Mouse (Mus musculus) bone marrow, adult 2 months (tissue): ENCODE data around the gene Dao. TPM values are rescaled to one million over a fixed set of nuclear protein-coding genes. Genes with fewer than 3 reads are reported as not detected.

ENCODE experiments used
- H3K27ac ChIP-seq: fragments of 200-500 bp; 2 replicates; pipeline ENCODE4 v1.5.1; 2012; ENCODE audit warnings: low read depth, mild to moderate bottlenecking, control low read depth, inconsistent platforms, low read length; ENCODE audit not compliant: control insufficient read depth, poor library complexity, insufficient read depth
- H3K4me1 ChIP-seq: fragments of 200-500 bp; 2 replicates; pipeline ENCODE4 v1.6.1; 2011; ENCODE audit warnings: low read length; ENCODE audit not compliant: control insufficient read depth, insufficient read depth
- H3K4me3 ChIP-seq: fragments of 200-500 bp; replicated peaks from 2 replicates; pipeline ENCODE3; 2011; ENCODE audit warnings: mild to moderate bottlenecking, low read depth, low read length, control low read depth; ENCODE audit not compliant: control insufficient read depth
- CTCF ChIP-seq: fragments of 200-500 bp; IDR thresholded peaks from 2 replicates; pipeline ENCODE4 v1.5.1; 2011; ENCODE audit warnings: low read length, control low read depth; ENCODE audit not compliant: control insufficient read depth, insufficient read depth
- POLR2A ChIP-seq: fragments of 200-500 bp; IDR thresholded peaks from 2 replicates; pipeline ENCODE4 v1.6.1; 2011; ENCODE audit warnings: low read depth, mild to moderate bottlenecking, control low read depth, low read length, borderline replicate concordance; ENCODE audit not compliant: control insufficient read depth
- WGBS: fragments of 180-500 bp; shearing (Covaris S2); methylation state at CpG from one replicate; pipeline ENCODE4 v1.1.7; 2018; 5-methylcytosine and 5-hydroxymethylcytosine counted together
- polyA plus RNA-seq: library from polyadenylated mRNA; stranded (reverse); fragments of >200 nt; gene quantifications from 2 replicates; pipeline ENCODE4 v1.2.4, GENCODE M21; 2011; ENCODE audit warnings: low replicate concordance; ENCODE audit not compliant: missing spikeins, insufficient read depth, insufficient read length

The Dao gene
- polyA plus RNA-seq, 1 experiment = 1.6 TPM

DNA sequence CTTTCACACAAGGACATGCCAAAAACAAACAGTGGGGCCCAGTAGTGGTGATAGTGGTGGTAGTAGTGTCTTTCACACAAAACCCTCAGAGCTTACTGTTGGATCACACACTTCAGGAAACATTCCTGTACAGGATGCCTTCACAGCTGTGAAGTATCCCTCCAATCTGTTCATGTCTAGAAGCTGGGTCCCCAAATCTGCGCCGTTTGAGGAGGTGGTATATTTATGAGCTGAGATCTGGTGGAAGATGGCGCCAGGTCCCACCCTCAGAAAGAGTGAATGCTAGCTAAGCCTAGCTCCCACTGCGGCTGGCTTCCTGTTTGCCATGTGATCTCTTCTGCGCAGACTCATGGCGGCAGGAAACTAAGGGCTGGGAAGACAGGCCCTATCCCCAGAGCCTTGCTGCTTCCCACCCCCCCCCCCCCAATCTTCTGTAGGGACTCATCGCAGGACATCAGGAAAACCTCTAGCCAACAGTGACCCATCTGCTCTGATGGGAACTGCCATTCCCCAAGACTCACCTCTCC is 37.8 kb upstream of the Dao start:
- WGBS = 93% methylated on average over 7 of the region's 7 CpGs
- TF ChIP-seq CTCF (no peak), POLR2A (no peak)
- Histone ChIP-seq H3K4me3 (no peak overlapping the region), H3K27ac (no peak overlapping the region), H3K4me1 (no peaks in the 10 kb centered on the region)

- WGBS = 85% methylated on average over 13 of the region's 13 CpGs
- TF ChIP-seq POLR2A (no peak), CTCF (no peak)
- no peak overlapping the region for H3K27ac ChIP-seq
- H3K4me3 ChIP-seq = no peak overlapping the region
- H3K4me1 ChIP-seq = no peaks in the 10 kb centered on the region
Observed at GRCm38 (mm10) chr5:113966452-113967150, 36.9 kb upstream of the Dao start.

- no peaks in the 10 kb centered on the region for H3K4me1 ChIP-seq
- 92% methylated on average over 11 of the region's 11 CpGs for WGBS
- TF ChIP-seq POLR2A (no peak), CTCF (no peak)
- H3K4me3 ChIP-seq = no peak overlapping the region
- no peak overlapping the region for H3K27ac ChIP-seq
Observed at GRCm38 (mm10) chr5:113968371-113968770, 35.1 kb upstream of the Dao start.

DNA sequence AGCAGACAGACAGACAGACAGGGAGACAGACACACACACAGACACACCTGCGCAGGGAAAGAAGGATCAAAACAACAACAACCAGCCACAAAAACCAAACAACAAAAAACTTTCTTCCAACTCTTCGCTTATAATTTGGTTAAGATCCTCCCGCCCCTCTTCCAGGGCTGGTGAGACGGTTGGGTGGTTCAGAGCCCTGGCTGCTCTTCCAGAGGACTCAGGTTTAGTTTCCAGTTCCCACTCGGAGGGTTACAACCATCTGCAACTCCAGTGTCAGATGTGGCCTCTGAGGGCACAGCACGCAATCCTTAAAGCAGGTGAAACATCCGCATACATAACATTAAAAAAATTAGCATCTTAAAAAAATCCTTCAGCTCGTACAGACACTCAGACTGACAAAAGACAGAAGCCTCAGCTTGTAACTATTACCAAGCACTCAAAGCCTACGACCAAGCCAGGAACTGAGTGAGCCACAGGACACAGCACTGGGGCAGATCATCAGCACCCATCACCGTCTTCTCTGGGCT is 32.0 kb upstream of the Dao start:
- 89% methylated on average over 10 of the region's 10 CpGs for WGBS
- TF ChIP-seq POLR2A (no peak), CTCF (no peak)
- H3K27ac ChIP-seq = no peak overlapping the region
- H3K4me1 ChIP-seq = peaks cover 5% of the 10 kb centered on the region
- no peak overlapping the region for H3K4me3 ChIP-seq

DNA sequence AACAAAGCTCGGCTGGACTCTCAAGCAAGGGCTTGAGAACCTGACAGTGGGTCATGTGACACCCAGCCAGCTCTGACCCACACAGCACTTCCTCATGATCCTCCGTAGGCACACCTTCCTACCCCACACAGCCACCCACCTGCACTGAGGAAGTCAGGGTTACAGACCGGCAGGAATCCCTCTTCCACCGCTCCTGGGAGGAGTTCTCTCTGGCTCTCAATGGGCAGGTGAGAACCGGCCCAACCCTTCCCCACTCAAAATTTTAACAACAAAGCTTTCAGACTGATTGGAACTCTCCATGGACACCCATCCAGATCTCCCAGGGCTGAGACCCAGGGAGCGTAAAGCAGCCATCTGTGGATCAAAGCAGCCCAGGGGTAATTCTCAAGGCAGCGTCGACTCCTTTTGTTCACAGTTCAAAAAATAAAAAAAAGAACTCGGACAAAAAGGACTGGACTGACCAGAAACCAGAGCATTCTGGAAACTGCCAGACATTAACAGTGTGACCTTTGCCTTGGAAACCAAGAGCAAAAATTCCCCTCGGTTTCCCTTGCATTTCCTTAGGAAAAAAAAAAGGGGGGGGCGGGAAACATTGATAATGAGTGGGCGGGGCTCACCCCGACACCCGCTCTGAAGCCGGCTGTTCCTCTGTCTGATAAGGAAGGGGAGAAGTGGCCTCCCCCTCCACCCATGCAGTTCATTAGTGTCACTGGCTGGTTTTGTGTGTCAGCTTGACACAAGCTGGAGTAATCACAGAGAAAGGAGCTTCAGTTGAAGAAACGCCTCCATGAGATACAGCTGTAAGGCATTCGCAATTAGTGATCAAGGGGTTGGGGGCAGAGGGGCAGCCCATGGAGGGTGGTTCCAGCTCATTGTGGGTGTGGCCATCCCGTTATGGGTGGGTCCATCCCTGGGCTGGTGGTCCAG is 30.7 kb upstream of the Dao start:
- peak overlapping the region; percentile 25 for H3K4me3 ChIP-seq

GRCm38 (mm10) chr5:113973790-113974189 is 29.7 kb upstream of the Dao start:
- peak overlapping the region; percentile 38 for H3K4me3 ChIP-seq
- WGBS = 68% methylated on average over 8 of the region's 8 CpGs
- H3K27ac ChIP-seq = peak overlapping the region; percentile 43
- peaks cover 5% of the 10 kb centered on the region for H3K4me1 ChIP-seq
- TF ChIP-seq POLR2A = no peak
- no peak for TF ChIP-seq CTCF

More for the DNA sequence above, 30.7 kb upstream of the Dao start:
- TF ChIP-seq CTCF (no peak), POLR2A (0 out of 2 replicates have a peak, but pooled peaks have one; percentile 17)
- Histone ChIP-seq H3K27ac (peak overlapping the region; percentile 72), H3K4me1 (peaks cover 5% of the 10 kb centered on the region)
- WGBS = 57% methylated on average over 18 of the region's 18 CpGs

DNA sequence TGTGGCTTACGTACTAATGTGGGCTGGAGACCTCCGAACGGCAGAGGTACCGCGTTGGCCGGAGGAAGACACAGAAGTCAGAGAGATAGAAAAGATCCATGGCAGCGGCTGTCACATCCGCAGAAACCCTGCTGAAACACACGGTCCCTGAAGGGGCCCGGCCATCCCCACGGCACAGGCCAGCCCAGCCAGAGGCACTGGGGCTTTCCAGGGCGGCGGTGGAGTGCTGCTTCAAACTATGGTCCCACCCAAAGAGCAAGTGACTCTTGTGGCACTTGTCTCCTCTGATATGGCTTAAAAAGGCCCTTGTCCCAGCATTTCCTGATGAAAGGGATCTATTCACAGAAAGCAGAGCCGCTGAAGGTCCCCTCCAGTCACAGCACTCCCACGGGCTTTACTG is 28.9 kb upstream of the Dao start:
- H3K27ac ChIP-seq = peak overlapping the region; percentile 30; the same call in 1 of the 2 replicates
- peaks cover 5% of the 10 kb centered on the region for H3K4me1 ChIP-seq
- no peak overlapping the region for H3K4me3 ChIP-seq
- TF ChIP-seq CTCF = no peak
- TF ChIP-seq POLR2A = no peak
- WGBS = 88% methylated on average over 15 of the region's 15 CpGs
